Mouse (Mus musculus): ENCODE data around the gene Col11a2. TPM values are rescaled to one million over a fixed set of nuclear protein-coding genes. Genes with fewer than 3 reads are reported as not detected.

Gene Col11a2
- polyA plus RNA-seq, 1 experiment = 6.4 TPM

DNA sequence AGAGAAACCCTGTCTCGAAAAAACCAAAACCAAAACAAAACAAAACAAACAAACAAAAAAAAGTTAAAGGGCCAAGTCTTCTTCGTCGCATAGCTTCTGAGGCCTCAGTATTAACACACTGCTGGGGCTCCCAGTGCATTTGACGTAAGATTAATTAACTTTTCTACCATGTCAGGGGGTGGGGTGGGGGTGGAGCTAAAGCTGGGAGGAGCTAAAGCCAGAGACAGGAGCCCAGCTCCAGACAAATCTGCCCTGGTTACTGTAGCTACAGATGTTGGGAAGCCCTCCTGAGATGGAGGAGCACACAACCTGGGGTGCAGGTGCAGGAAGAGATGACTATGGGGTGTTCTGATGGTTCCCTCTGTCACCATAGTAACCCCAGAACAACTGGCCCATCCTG, 38.9 kb downstream of the Col11a2 start:
- Histone ChIP-seq H3K27me3 (ENCODE audit: control insufficient read depth, insufficient read depth, low read length) (peaks cover 2% of the 10 kb centered on the region; the same call in 1 of the 2 replicates), H3K27ac (ENCODE audit: insufficient read depth, low read length) (no peak overlapping the region), H3K4me3 (ENCODE audit: extremely low read depth, insufficient read depth, insufficient read length) (no peak overlapping the region), H3K4me1 (ENCODE audit: control insufficient read depth, insufficient read depth, insufficient read length) (no peaks in the 10 kb centered on the region; the same call in 1 of the 2 replicates), H3K36me3 (ENCODE audit: control insufficient read depth, insufficient read depth, low read length) (no peaks in the 10 kb centered on the region)
- DNase-seq (ENCODE audit: low read depth in 1 of 2, low spot score in 2 of 2) = no peak
- WGBS = 62% methylated on average over 4 of the region's 4 CpGs
- TF ChIP-seq POLR2A (IDR thresholded peaks at IDR 0.05; ENCODE audit: low read depth, low read length) = no peak
- no peak for TF ChIP-seq CTCF (IDR thresholded peaks at IDR 0.05; ENCODE audit: extremely low read depth, insufficient read depth, insufficient read length, insufficient replicate concordance)

DNA sequence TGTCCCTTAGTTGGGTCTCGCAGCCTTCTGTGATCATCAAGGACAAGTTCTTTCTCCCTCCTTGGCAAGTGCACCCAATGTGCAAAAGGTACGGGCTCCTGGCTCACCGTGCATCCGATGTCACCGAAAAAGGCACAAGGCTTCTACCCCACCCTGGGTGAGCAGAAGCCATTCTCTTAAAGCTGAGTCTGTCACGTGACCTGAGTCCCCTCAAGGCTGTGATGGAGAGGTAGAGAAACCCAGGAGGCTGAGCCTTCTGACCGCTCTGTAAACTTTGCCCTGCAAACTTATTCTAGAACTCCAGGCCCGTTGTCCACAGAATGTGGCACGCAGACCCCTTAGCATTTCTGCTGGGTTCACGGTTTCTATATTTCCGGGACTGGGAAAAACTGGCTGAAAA, 39.8 kb downstream of the Col11a2 start:
- Histone ChIP-seq H3K4me1 (ENCODE audit: control insufficient read depth, insufficient read depth, insufficient read length) (no peaks in the 10 kb centered on the region; the same call in 1 of the 2 replicates), H3K36me3 (ENCODE audit: control insufficient read depth, insufficient read depth, low read length) (no peaks in the 10 kb centered on the region), H3K27ac (ENCODE audit: insufficient read depth, low read length) (no peak overlapping the region), H3K27me3 (ENCODE audit: control insufficient read depth, insufficient read depth, low read length) (peaks cover 2% of the 10 kb centered on the region; the same call in 1 of the 2 replicates), H3K4me3 (ENCODE audit: extremely low read depth, insufficient read depth, insufficient read length) (no peak overlapping the region)
- 93% methylated on average over 11 of the region's 11 CpGs for WGBS
- no peak for DNase-seq (ENCODE audit: low read depth in 1 of 2, low spot score in 2 of 2)
- TF ChIP-seq CTCF (IDR thresholded peaks at IDR 0.05; ENCODE audit: extremely low read depth, insufficient read depth, insufficient read length, insufficient replicate concordance) (no peak), POLR2A (IDR thresholded peaks at IDR 0.05; ENCODE audit: low read depth, low read length) (no peak)

DNA sequence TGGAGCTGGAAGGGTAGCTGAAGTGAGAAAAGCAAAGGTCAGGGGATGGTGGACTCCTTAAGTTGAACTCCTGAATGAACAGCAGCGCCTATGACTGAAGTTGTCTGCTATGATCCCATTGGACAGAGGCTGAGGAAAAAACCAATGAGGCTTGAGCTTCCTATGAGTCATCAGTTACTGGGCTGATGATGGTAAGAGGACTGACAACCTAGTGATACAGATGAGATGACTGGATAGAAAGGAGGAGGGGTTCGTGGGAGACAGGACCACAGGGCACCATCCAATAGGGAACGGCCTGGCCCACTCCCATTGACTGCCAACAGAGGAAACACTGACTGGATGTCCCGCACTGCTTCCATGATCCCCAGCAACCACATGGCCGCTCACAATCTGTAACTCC, 40.4 kb downstream of the Col11a2 start:
- Histone ChIP-seq H3K27ac (ENCODE audit: insufficient read depth, low read length) (no peak overlapping the region), H3K36me3 (ENCODE audit: control insufficient read depth, insufficient read depth, low read length) (no peaks in the 10 kb centered on the region), H3K4me3 (ENCODE audit: extremely low read depth, insufficient read depth, insufficient read length) (no peak overlapping the region), H3K27me3 (ENCODE audit: control insufficient read depth, insufficient read depth, low read length) (peaks cover 2% of the 10 kb centered on the region; the same call in 1 of the 2 replicates), H3K4me1 (ENCODE audit: control insufficient read depth, insufficient read depth, insufficient read length) (no peaks in the 10 kb centered on the region; the same call in 1 of the 2 replicates)
- TF ChIP-seq CTCF (IDR thresholded peaks at IDR 0.05; ENCODE audit: extremely low read depth, insufficient read depth, insufficient read length, insufficient replicate concordance) (no peak), POLR2A (IDR thresholded peaks at IDR 0.05; ENCODE audit: low read depth, low read length) (no peak)
- WGBS = 53% methylated on average over 5 of the region's 5 CpGs
- DNase-seq (ENCODE audit: low read depth in 1 of 2, low spot score in 2 of 2) = peak in 1 of 2 experiments; percentile 70

DNA sequence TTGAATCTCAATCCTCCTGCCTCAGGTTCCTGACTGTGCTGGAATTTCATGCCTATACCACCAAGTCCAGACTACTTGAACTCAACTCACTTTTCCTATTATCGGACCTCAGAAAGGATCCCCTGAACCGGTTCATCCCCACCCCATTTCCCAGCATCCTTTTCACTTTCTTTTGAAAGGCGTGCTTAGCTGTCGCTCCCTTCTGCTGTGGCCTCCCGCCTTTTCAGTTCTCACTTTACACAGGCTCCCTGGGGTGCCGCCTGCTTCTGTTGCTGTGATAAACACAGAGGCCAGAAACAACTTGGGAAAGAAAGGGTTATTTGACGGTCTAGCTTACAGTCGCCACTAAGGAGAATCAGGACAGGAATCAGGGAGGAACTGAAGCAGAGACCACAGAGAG, 43.9 kb downstream of the Col11a2 start:
- DNase-seq (ENCODE audit: low read depth in 1 of 2, low spot score in 2 of 2) = no peak
- H3K4me1 ChIP-seq (ENCODE audit: control insufficient read depth, insufficient read depth, insufficient read length) = no peaks in the 10 kb centered on the region; the same call in 1 of the 2 replicates
- TF ChIP-seq POLR2A (IDR thresholded peaks at IDR 0.05; ENCODE audit: low read depth, low read length) (no peak), CTCF (IDR thresholded peaks at IDR 0.05; ENCODE audit: extremely low read depth, insufficient read depth, insufficient read length, insufficient replicate concordance) (no peak)
- H3K36me3 ChIP-seq (ENCODE audit: control insufficient read depth, insufficient read depth, low read length) = no peaks in the 10 kb centered on the region
- no peak overlapping the region for H3K27ac ChIP-seq (ENCODE audit: insufficient read depth, low read length)
- H3K4me3 ChIP-seq (ENCODE audit: extremely low read depth, insufficient read depth, insufficient read length) = no peak overlapping the region
- H3K27me3 ChIP-seq (ENCODE audit: control insufficient read depth, insufficient read depth, low read length) = no peaks in the 10 kb centered on the region
- 84% methylated on average over 8 of the region's 8 CpGs for WGBS

DNA sequence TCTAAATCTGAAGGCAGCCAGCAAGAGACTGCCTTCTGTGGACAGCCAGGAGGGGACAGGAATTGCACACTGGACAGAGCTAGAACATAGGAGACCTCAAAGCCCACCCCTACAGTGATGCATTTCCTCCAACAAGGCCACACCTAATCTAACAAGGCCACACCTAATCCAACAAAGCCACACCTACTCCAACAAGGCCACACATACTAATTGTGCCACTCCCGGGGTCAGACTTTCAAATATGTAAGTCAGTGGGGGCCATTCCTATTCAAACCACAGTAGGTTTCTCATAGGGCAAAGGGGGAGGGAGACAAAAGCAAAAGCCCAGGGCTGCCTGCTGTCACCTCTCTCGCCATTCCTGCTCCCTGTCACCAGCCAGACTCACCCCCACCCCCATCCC, 48.1 kb downstream of the Col11a2 start:
- 73% methylated on average over 2 of the region's 2 CpGs for WGBS
- no peak overlapping the region for H3K27ac ChIP-seq (ENCODE audit: insufficient read depth, low read length)
- H3K27me3 ChIP-seq (ENCODE audit: control insufficient read depth, insufficient read depth, low read length) = no peaks in the 10 kb centered on the region
- no peak for DNase-seq (ENCODE audit: low read depth in 1 of 2, low spot score in 2 of 2)
- no peak overlapping the region for H3K4me3 ChIP-seq (ENCODE audit: extremely low read depth, insufficient read depth, insufficient read length)
- no peaks in the 10 kb centered on the region for H3K36me3 ChIP-seq (ENCODE audit: control insufficient read depth, insufficient read depth, low read length)
- H3K4me1 ChIP-seq (ENCODE audit: control insufficient read depth, insufficient read depth, insufficient read length) = peaks cover 2% of the 10 kb centered on the region; the same call in 1 of the 2 replicates
- TF ChIP-seq CTCF (IDR thresholded peaks at IDR 0.05; ENCODE audit: extremely low read depth, insufficient read depth, insufficient read length, insufficient replicate concordance) (no peak), POLR2A (IDR thresholded peaks at IDR 0.05; ENCODE audit: low read depth, low read length) (no peak)

DNA sequence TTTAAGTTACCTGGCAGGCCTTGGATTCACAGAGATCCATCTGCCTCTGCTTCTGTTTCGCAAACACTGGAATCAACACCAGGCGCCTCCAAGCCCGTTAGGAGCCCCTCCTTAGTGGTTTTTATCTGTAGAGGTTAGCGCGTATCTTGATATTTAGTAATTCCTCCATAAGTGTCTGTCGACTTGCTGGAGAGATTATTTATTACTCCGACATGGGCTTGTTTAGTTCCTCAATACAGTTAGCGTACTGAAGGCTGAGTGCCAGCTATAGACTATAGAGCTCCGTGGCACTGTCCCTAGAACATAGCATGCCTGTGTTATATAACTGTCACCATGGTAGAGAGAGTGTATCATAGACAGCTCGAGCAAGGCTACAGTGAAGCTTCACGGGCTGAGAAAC, 48.9 kb downstream of the Col11a2 start:
- no peak overlapping the region for H3K27ac ChIP-seq (ENCODE audit: insufficient read depth, low read length)
- no peak for TF ChIP-seq CTCF (IDR thresholded peaks at IDR 0.05; ENCODE audit: extremely low read depth, insufficient read depth, insufficient read length, insufficient replicate concordance)
- no peak for TF ChIP-seq POLR2A (IDR thresholded peaks at IDR 0.05; ENCODE audit: low read depth, low read length)
- no peak for DNase-seq (ENCODE audit: low read depth in 1 of 2, low spot score in 2 of 2)
- no peaks in the 10 kb centered on the region for H3K27me3 ChIP-seq (ENCODE audit: control insufficient read depth, insufficient read depth, low read length)
- no peaks in the 10 kb centered on the region for H3K36me3 ChIP-seq (ENCODE audit: control insufficient read depth, insufficient read depth, low read length)
- peaks cover 2% of the 10 kb centered on the region; the same call in 1 of the 2 replicates for H3K4me1 ChIP-seq (ENCODE audit: control insufficient read depth, insufficient read depth, insufficient read length)
- WGBS = 49% methylated on average over 11 of the region's 11 CpGs
- no peak overlapping the region for H3K4me3 ChIP-seq (ENCODE audit: extremely low read depth, insufficient read depth, insufficient read length)

DNA sequence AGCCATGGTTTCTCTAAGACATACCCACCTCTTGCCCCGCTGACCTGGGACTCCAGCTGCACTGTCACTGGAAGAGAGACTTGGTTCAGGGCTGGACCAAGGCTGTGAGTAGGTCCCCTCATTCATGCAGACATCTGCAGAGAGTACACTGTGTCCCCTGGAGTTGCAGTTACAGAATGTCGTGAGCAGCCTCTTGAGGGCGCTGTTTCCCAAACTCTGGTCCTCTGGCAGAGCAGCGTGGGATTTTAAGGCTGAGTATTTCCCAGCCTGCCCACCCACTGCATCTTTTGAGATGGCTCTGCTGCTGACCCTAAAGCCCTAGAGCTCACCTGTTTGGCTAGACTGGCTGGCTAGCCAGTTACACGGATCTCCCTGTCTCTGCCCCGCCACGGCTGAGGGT, 51.7 kb downstream of the Col11a2 start:
- WGBS = 55% methylated on average over 7 of the region's 7 CpGs
- Histone ChIP-seq H3K4me3 (ENCODE audit: extremely low read depth, insufficient read depth, insufficient read length) (no peak overlapping the region), H3K27me3 (ENCODE audit: control insufficient read depth, insufficient read depth, low read length) (no peaks in the 10 kb centered on the region), H3K36me3 (ENCODE audit: control insufficient read depth, insufficient read depth, low read length) (peaks cover 9% of the 10 kb centered on the region), H3K4me1 (ENCODE audit: control insufficient read depth, insufficient read depth, insufficient read length) (peaks cover 18% of the 10 kb centered on the region; the same call in 1 of the 2 replicates), H3K27ac (ENCODE audit: insufficient read depth, low read length) (no peak overlapping the region)
- DNase-seq (ENCODE audit: low read depth in 1 of 2, low spot score in 2 of 2) = peak in 1 of 2 experiments; percentile 63
- TF ChIP-seq POLR2A (IDR thresholded peaks at IDR 0.05; ENCODE audit: low read depth, low read length) (no peak), CTCF (IDR thresholded peaks at IDR 0.05; ENCODE audit: extremely low read depth, insufficient read depth, insufficient read length, insufficient replicate concordance) (peak; percentile 59; the same call in 1 of the 2 replicates)
